ENCODE assay signal across 9 mouse cellular contexts in the genomic region with DNA sequence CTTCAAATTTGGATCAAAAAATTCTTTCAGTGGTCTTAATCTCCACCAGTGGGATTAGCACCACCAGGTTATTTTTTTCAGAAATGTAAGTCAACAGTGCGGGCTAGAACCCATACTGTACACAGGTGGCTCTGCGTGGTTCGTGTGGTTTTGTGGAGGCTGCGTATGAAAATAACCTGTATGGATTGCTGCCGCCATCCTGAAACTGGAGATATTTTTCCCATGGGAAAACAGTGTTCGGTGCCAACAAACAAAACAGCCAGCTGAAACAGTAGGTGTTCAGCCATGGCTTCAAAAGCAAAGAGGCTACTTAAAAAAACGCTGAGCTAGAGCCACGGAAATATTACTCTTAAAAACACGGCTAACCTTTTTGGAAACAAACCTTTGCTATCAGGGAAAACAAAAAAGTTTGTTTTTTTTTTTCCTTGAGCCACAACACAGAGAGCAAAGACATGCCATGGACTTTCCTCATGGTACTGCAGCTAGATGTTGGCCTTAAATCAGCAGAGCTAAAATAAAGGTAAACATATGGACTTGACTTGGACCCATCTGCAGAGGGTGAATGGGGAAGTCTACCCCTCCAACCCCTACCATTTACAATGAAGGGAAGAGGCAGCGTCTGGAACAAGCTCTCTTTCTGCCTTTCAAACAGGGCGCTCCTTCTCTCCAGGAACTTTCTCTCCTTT. TPM values are rescaled to one million over a fixed set of nuclear protein-coding genes. Genes with fewer than 3 reads are reported as not detected.
DNase-seq lines count a peak whose midpoint lies in the region; ATAC-seq and TF ChIP-seq lines count a peak whose summit lies in the region.
"Had no signal": no experiment of that assay in that cellular context is flagged by ENCODE, and none has a peak within 500 bp of the region (broad histone marks: within the 10 kb centered on the region; RNA-seq: fewer than 3 reads in every experiment).

No protein-coding gene starts in this region.

- H3K79me2 ChIP-seq in heart, adult 2 months (replicated peaks; ENCODE audit: control insufficient read depth, insufficient read depth, low read length) = peaks cover 11% of the 10 kb centered on the region

- 71% methylated on average over 11 of the region's 11 CpGs for WGBS in heart, embryonic 15.5 days
- 68% methylated on average over 11 of the region's 11 CpGs for WGBS in heart, adult 2 months
- WGBS in midbrain, embryonic 15.5 days = 79% methylated on average over 11 of the region's 11 CpGs
- WGBS in midbrain, embryonic 11.5 days = 81% methylated on average over 11 of the region's 11 CpGs
- WGBS in forebrain, postnatal 0 days = 58% methylated on average over 11 of the region's 11 CpGs
- WGBS in stomach, embryonic 15.5 days = 70% methylated on average over 11 of the region's 11 CpGs

- no peak for TF ChIP-seq POLR2A in heart, adult 2 months (IDR thresholded peaks at IDR 0.05; ENCODE audit: insufficient read depth, low read depth, low read length)

- no peak for TF ChIP-seq CTCF in heart, adult 2 months (IDR thresholded peaks at IDR 0.05)
- no peak for TF ChIP-seq CTCF in forebrain, postnatal 0 days (IDR thresholded peaks at IDR 0.05; ENCODE audit: low read depth)

- H3K36me3 ChIP-seq in heart, embryonic 15.5 days = peaks cover 5% of the 10 kb centered on the region; the same call in 1 of the 2 replicates
- peaks cover 20% of the 10 kb centered on the region for H3K36me3 ChIP-seq in heart, adult 2 months (ENCODE audit: control insufficient read depth, insufficient read depth, low read length)
- H3K36me3 ChIP-seq in midbrain, embryonic 15.5 days (replicated peaks) = no peaks in the 10 kb centered on the region
- H3K36me3 ChIP-seq in midbrain, embryonic 11.5 days (ENCODE audit: control insufficient read depth, insufficient read depth, low read length) = no peaks in the 10 kb centered on the region
- no peaks in the 10 kb centered on the region for H3K36me3 ChIP-seq in forebrain, postnatal 0 days (ENCODE audit: insufficient read depth)
- H3K36me3 ChIP-seq in stomach, embryonic 15.5 days = no peaks in the 10 kb centered on the region

- H3K4me3 ChIP-seq in heart, embryonic 15.5 days = no peak overlapping the region
- H3K4me3 ChIP-seq in heart, adult 2 months = no peak overlapping the region
- no peak overlapping the region for H3K4me3 ChIP-seq in midbrain, embryonic 15.5 days
- no peak overlapping the region for H3K4me3 ChIP-seq in midbrain, embryonic 11.5 days (ENCODE audit: low read depth, low read length)
- no peak overlapping the region for H3K4me3 ChIP-seq in forebrain, postnatal 0 days (ENCODE audit: low read depth, low read length)
- H3K4me3 ChIP-seq in stomach, embryonic 15.5 days (replicated peaks) = no peak overlapping the region

- H3K27me3 ChIP-seq in heart, embryonic 15.5 days = no peaks in the 10 kb centered on the region
- H3K27me3 ChIP-seq in heart, adult 2 months (ENCODE audit: control insufficient read depth, insufficient read depth, low read length) = no peaks in the 10 kb centered on the region
- H3K27me3 ChIP-seq in midbrain, embryonic 15.5 days (replicated peaks) = no peaks in the 10 kb centered on the region
- no peaks in the 10 kb centered on the region for H3K27me3 ChIP-seq in midbrain, embryonic 11.5 days (ENCODE audit: control insufficient read depth, insufficient read depth, low read length)
- H3K27me3 ChIP-seq in forebrain, postnatal 0 days (ENCODE audit: insufficient read depth, low read length) = no peaks in the 10 kb centered on the region
- H3K27me3 ChIP-seq in stomach, embryonic 15.5 days (replicated peaks) = no peaks in the 10 kb centered on the region

- ATAC-seq in heart, embryonic 15.5 days (replicated peaks; ENCODE audit: insufficient number of reproducible peaks, insufficient read depth, low FRiP score, low read depth) = no peak
- ATAC-seq in midbrain, embryonic 15.5 days (replicated peaks) = no peak
- no peak for ATAC-seq in midbrain, embryonic 11.5 days (ENCODE audit: low FRiP score)
- ATAC-seq in forebrain, postnatal 0 days = no peak; the same call in 1 of the 2 replicates
- no peak for ATAC-seq in stomach, embryonic 15.5 days (ENCODE audit: insufficient read depth, low FRiP score, low read depth)

- peaks cover 31% of the 10 kb centered on the region for H3K4me1 ChIP-seq in heart, embryonic 15.5 days (replicated peaks)
- H3K4me1 ChIP-seq in heart, adult 2 months (ENCODE audit: control insufficient read depth, insufficient read depth, low read length) = peaks cover 12% of the 10 kb centered on the region
- peaks cover 19% of the 10 kb centered on the region for H3K4me1 ChIP-seq in midbrain, embryonic 15.5 days
- no peaks in the 10 kb centered on the region for H3K4me1 ChIP-seq in midbrain, embryonic 11.5 days (ENCODE audit: control insufficient read depth, insufficient read depth, low read length)
- H3K4me1 ChIP-seq in forebrain, postnatal 0 days (ENCODE audit: insufficient read depth) = peaks cover 13% of the 10 kb centered on the region
- H3K4me1 ChIP-seq in stomach, embryonic 15.5 days = peaks cover 30% of the 10 kb centered on the region

- H3K4me2 ChIP-seq in heart, embryonic 15.5 days = no peak overlapping the region
- H3K4me2 ChIP-seq in midbrain, embryonic 15.5 days = no peak overlapping the region
- H3K4me2 ChIP-seq in midbrain, embryonic 11.5 days = no peak overlapping the region
- no peak overlapping the region for H3K4me2 ChIP-seq in forebrain, postnatal 0 days (ENCODE audit: low read depth)
- H3K4me2 ChIP-seq in stomach, embryonic 15.5 days = no peak overlapping the region; the same call in 1 of the 2 replicates

- H3K9me3 ChIP-seq in heart, embryonic 15.5 days (replicated peaks) = no peaks in the 10 kb centered on the region
- no peaks in the 10 kb centered on the region for H3K9me3 ChIP-seq in midbrain, embryonic 15.5 days
- H3K9me3 ChIP-seq in midbrain, embryonic 11.5 days (ENCODE audit: control insufficient read depth, low read length) = no peaks in the 10 kb centered on the region
- H3K9me3 ChIP-seq in forebrain, postnatal 0 days (ENCODE audit: low read length) = no peaks in the 10 kb centered on the region
- no peaks in the 10 kb centered on the region for H3K9me3 ChIP-seq in stomach, embryonic 15.5 days

- no peak for DNase-seq in heart, adult 2 months
- no peak for DNase-seq in midbrain, embryonic 11.5 days (ENCODE audit: low spot score, missing footprints)
- DNase-seq in forebrain, postnatal 0 days = no peak
- DNase-seq in left cerebral cortex, adult 11 months (ENCODE audit: low spot score) = no peak
- DNase-seq in spleen, postnatal 36 days (ENCODE audit: low spot score in 2 of 2) = no peak

- no peak overlapping the region for H3K9ac ChIP-seq in heart, embryonic 15.5 days
- no peak overlapping the region for H3K9ac ChIP-seq in heart, adult 2 months (ENCODE audit: low read depth, low read length)
- no peak overlapping the region for H3K9ac ChIP-seq in midbrain, embryonic 15.5 days
- H3K9ac ChIP-seq in midbrain, embryonic 11.5 days (ENCODE audit: low read length) = no peak overlapping the region
- no peak overlapping the region for H3K9ac ChIP-seq in forebrain, postnatal 0 days
- H3K9ac ChIP-seq in stomach, embryonic 15.5 days = no peak overlapping the region

- TF ChIP-seq EP300 in heart, adult 2 months (IDR thresholded peaks at IDR 0.05; ENCODE audit: insufficient read depth, low read depth, low read length) = no peak

- peak overlapping the region; percentile 4 for H3K27ac ChIP-seq in heart, embryonic 15.5 days
- no peak overlapping the region for H3K27ac ChIP-seq in heart, adult 2 months
- H3K27ac ChIP-seq in midbrain, embryonic 15.5 days = peak overlapping the region; percentile 23
- H3K27ac ChIP-seq in midbrain, embryonic 11.5 days (ENCODE audit: low read depth, low read length) = no peak overlapping the region
- peak overlapping the region; percentile 57 for H3K27ac ChIP-seq in forebrain, postnatal 0 days (ENCODE audit: low read depth, low read length)
- peak overlapping the region; percentile 80 for H3K27ac ChIP-seq in stomach, embryonic 15.5 days
- H3K27ac ChIP-seq: macrophage had no signal

- intact Hi-C loops in heart, adult 2 months (cut with DNase I) = loop anchor here (2.0 kb wide), 1 partner anchor 17 kb away; no protein-coding TSS in a partner anchor

RNA-seq across cellular contexts. Expression of gene App, which starts 45.8 kb away (rescaled TPM):
- 169 and 183 TPM in 2 replicates for polyA plus RNA-seq in heart, embryonic 15.5 days (2015; fragmentation: Nextera tagmentation; extraction: Ambion mirVana)
- total RNA-seq in heart, adult 2 months (2021) = 100 to 1,000 TPM; 141 to 142 TPM
- 90.6 and 116 TPM in 2 replicates for polyA plus RNA-seq in heart, adult 2 months (2012; rRNA removed)
- 413 and 416 TPM in 2 replicates for polyA plus RNA-seq in midbrain, embryonic 15.5 days (2015; fragmentation: Nextera tagmentation; extraction: Ambion mirVana)
- 157 and 166 TPM in 2 replicates for polyA plus RNA-seq in midbrain, embryonic 11.5 days (2014; fragmentation: Nextera tagmentation; extraction: Ambion mirVana)
- 368 and 493 TPM in 2 replicates for total RNA-seq in forebrain, postnatal 0 days (2014; rRNA removed)
- 289 and 433 TPM in 2 replicates for polyA plus RNA-seq in forebrain, postnatal 0 days (2015; fragmentation: Nextera tagmentation; extraction: Ambion mirVana)
- 175 and 185 TPM in 2 replicates for polyA plus RNA-seq in stomach, embryonic 15.5 days (2015; fragmentation: Nextera tagmentation; extraction: Ambion mirVana)

Comparison
In these comparisons a context has a peak if more than half of its experiments do, and no peak if none do; other contexts are left out.
1. H3K27ac ChIP-seq: peak in heart, embryonic 15.5 days (single experiment), midbrain, embryonic 15.5 days (single experiment), forebrain, postnatal 0 days (single experiment) and stomach, embryonic 15.5 days (single experiment); none in heart, adult 2 months (single experiment) and midbrain, embryonic 11.5 days (single experiment).